Mouse (Mus musculus): ENCODE data around the gene Lsm5. TPM values are rescaled to one million over a fixed set of nuclear protein-coding genes. Genes with fewer than 3 reads are reported as not detected.

Lsm5 gene
- polyA plus RNA-seq (2015; fragmentation: Nextera tagmentation; extraction: Ambion mirVana) = 59.1 and 76.9 TPM in 2 replicates

GRCm38 (mm10) chr6:56703931-56704900 lies at the start of gene Lsm5:
TSS of gene Lsm5 (minus strand) at chr6:56704710.

GRCm38 (mm10) chr6:56714574-56715269 lies 10.2 kb upstream of the Lsm5 start, which contains the start of gene Avl9:
TSS of gene Avl9 (plus strand) at chr6:56714899.

Other genes starting within 250 kb of the Lsm5 start
- 1.1 and 2.1 TPM in 2 replicates for gene Pde1c, start 135.6 kb downstream of the Lsm5 start, polyA plus RNA-seq (2015; fragmentation: Nextera tagmentation; extraction: Ambion mirVana)
- gene Avl9, start 10.2 kb upstream of the Lsm5 start, polyA plus RNA-seq (2015; fragmentation: Nextera tagmentation; extraction: Ambion mirVana) = 3.5 and 3.7 TPM in 2 replicates
- 13.6 and 16.1 TPM in 2 replicates for gene Kbtbd2, start 93.1 kb upstream of the Lsm5 start, polyA plus RNA-seq (2015; fragmentation: Nextera tagmentation; extraction: Ambion mirVana)
- gene Fkbp9, start 127.3 kb upstream of the Lsm5 start, polyA plus RNA-seq (2015; fragmentation: Nextera tagmentation; extraction: Ambion mirVana) = 89.5 and 124 TPM in 2 replicates
- 70.8 and 82.6 TPM in 2 replicates for gene Nt5c3, start 219.2 kb upstream of the Lsm5 start, polyA plus RNA-seq (2015; fragmentation: Nextera tagmentation; extraction: Ambion mirVana)
- gene Vmn1r4, start 219.3 kb upstream of the Lsm5 start, polyA plus RNA-seq (2015; fragmentation: Nextera tagmentation; extraction: Ambion mirVana) = 0.21 TPM in 1 of 2 replicates, not detected in the other